Mouse (Mus musculus) adrenal gland, postnatal 4 days (tissue): ENCODE data around the gene Slc25a5. TPM values are rescaled to one million over a fixed set of nuclear protein-coding genes. Genes with fewer than 3 reads are reported as not detected.

ENCODE experiments used
- DNase-seq, 2 experiments: peaks; one replicate each; pipeline ENCODE4 v3.0.0; 2021 to 2022; ENCODE audit warnings: low spot score in 2 of 2, mixed read lengths in 2 of 2
- total RNA-seq, 2 experiments: library from RNA; stranded (reverse); gene quantifications; 2 replicates each; pipeline ENCODE4 v1.2.3; 2021

Slc25a5 gene
- total RNA-seq, 2 experiments from 2014 or later, result 427 to 429 TPM

- DNase-seq, result peak; percentile 18 to 24
These were observed 38.1 kb downstream of the Slc25a5 start for GRCm38 (mm10) chrX:36833397-36834084.

GRCm38 (mm10) chrX:36837069-36837676, 41.7 kb downstream of the Slc25a5 start:
- no peak for DNase-seq

- DNase-seq, result no peak
These were observed 43.9 kb downstream of the Slc25a5 start for GRCm38 (mm10) chrX:36839391-36839790.

- DNase-seq, result no peak
These were observed 46.2 kb downstream of the Slc25a5 start for GRCm38 (mm10) chrX:36841698-36842097.

- DNase-seq, result no peak
These were observed 48.0 kb downstream of the Slc25a5 start for GRCm38 (mm10) chrX:36843346-36843990.

- no peak for DNase-seq
These were observed 51.7 kb downstream of the Slc25a5 start for GRCm38 (mm10) chrX:36847152-36847551.

Other genes with a start within 250 kb of the Slc25a5 start
- 100 to 1,000 TPM; 335 to 360 TPM for gene Pgrmc1, start 197.4 kb upstream of the Slc25a5 start, total RNA-seq
- gene Akap17b, start 150.3 kb upstream of the Slc25a5 start, total RNA-seq, result 10 to 100 TPM in 1 of 2 experiments, 1 to 10 TPM in 1; 9.6 to 10.6 TPM
- 1 to 10 TPM; 1.6 to 2.1 TPM for gene Slc25a43, start 52.0 kb upstream of the Slc25a5 start, total RNA-seq
- 10 to 100 TPM; 47.9 to 52.3 TPM for gene Ube2a, start 78.2 kb downstream of the Slc25a5 start, total RNA-seq
- 10 to 100 TPM; 39.2 to 41.0 TPM for gene C330007P06Rik, start 78.5 kb downstream of the Slc25a5 start, total RNA-seq
- 1 to 10 TPM; 7.8 to 8.4 TPM for gene Nkrf, start 107.2 kb downstream of the Slc25a5 start, total RNA-seq
- gene Sept6, start 196.1 kb downstream of the Slc25a5 start, total RNA-seq, result 10 to 100 TPM; 30.8 to 35.1 TPM